Mouse (Mus musculus) small intestine, adult 2 months (tissue): ENCODE data around the gene Adat3.
A peak's percentile ranks its signal among the peaks of the same experiment; 100 is the strongest.

Experiments
- CTCF ChIP-seq: fragments of 200-500 bp; IDR thresholded peaks from 2 replicates; pipeline ENCODE4 v1.5.1; 2012; ENCODE audit warnings: low read depth, mild to moderate bottlenecking, control low read depth, inconsistent platforms, low read length, moderate library complexity, mixed read lengths; ENCODE audit not compliant: insufficient replicate concordance, insufficient read length; ENCODE audit errors: extremely low read depth
- POLR2A ChIP-seq: fragments of 200-500 bp; IDR thresholded peaks from 2 replicates; pipeline ENCODE4 v1.6.1; 2012; ENCODE audit warnings: low read depth, mild to moderate bottlenecking, control low read depth, inconsistent platforms, low read length, moderate library complexity

DNA sequence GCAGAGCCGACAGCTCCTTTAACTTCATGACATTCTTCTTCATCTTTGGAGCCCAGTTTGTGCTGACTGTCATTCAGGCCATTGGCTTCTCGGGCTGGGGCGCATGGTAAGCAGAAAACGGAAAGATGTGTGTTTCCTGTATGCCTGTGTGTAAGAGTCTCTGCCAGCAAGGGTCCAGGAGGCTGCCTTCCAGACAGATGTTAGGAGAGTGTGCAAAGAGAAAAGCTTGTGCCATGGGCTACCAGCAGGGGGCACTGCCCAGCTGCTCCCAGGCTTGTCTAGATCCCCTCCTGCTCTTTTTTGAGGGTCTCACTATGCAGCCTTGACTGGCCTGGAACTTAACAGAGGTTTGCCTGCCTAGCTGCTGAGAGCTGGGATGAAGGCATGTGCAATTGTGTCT lies 8.3 kb downstream of the Adat3 start:
- peak; percentile 88; the same call in 1 of the 2 replicates for TF ChIP-seq CTCF
- no peak for TF ChIP-seq POLR2A
